Mouse (Mus musculus): ENCODE measurements around the gene Tmem223. TPM values are rescaled to one million over a fixed set of nuclear protein-coding genes. Genes with fewer than 3 reads are reported as not detected.

Tmem223 gene
- polyA plus RNA-seq, 1 experiment, result 207 TPM

Other genes with a start within 250 kb of the Tmem223 start
- gene Slc22a8, start 179.7 kb upstream of the Tmem223 start, polyA plus RNA-seq (2012; rRNA removed), result 18.5 TPM in 2 replicates
- gene Slc22a6, start 153.0 kb upstream of the Tmem223 start, polyA plus RNA-seq (2012; rRNA removed), result 8.8 and 12.0 TPM in 2 replicates
- 11.4 and 16.1 TPM in 2 replicates for gene Chrm1, start 107.2 kb upstream of the Tmem223 start, polyA plus RNA-seq (2012; rRNA removed)
- 156 and 158 TPM in 2 replicates for gene Slc3a2, start 47.6 kb upstream of the Tmem223 start, polyA plus RNA-seq (2012; rRNA removed)
- 64.1 and 65.4 TPM in 2 replicates for gene Wdr74, start 35.2 kb upstream of the Tmem223 start, polyA plus RNA-seq (2012; rRNA removed)
- gene 1700092M07Rik, start 30.3 kb upstream of the Tmem223 start, polyA plus RNA-seq (2012; rRNA removed), result 2.1 and 2.2 TPM in 2 replicates
- 115 and 123 TPM in 2 replicates for gene Stx5a, start 29.6 kb upstream of the Tmem223 start, polyA plus RNA-seq (2012; rRNA removed)
- gene Nxf1, start 13.9 kb upstream of the Tmem223 start, polyA plus RNA-seq (2012; rRNA removed), result 174 and 185 TPM in 2 replicates
- 21.0 and 23.1 TPM in 2 replicates for gene Tmem179b, start 3.5 kb downstream of the Tmem223 start, polyA plus RNA-seq (2012; rRNA removed)
- gene Taf6l, start 15.4 kb downstream of the Tmem223 start, polyA plus RNA-seq (2012; rRNA removed), result 25.5 and 26.5 TPM in 2 replicates
- 155 TPM in 2 replicates for gene Polr2g, start 27.6 kb downstream of the Tmem223 start, polyA plus RNA-seq (2012; rRNA removed)
- 6.4 and 6.6 TPM in 2 replicates for gene Zbtb3, start 31.6 kb downstream of the Tmem223 start, polyA plus RNA-seq (2012; rRNA removed)
- gene Ttc9c, start 48.3 kb downstream of the Tmem223 start, polyA plus RNA-seq (2012; rRNA removed), result 51.9 and 52.3 TPM in 2 replicates
- 80.3 and 80.6 TPM in 2 replicates for gene Hnrnpul2, start 49.0 kb downstream of the Tmem223 start, polyA plus RNA-seq (2012; rRNA removed)
- gene AC129217.1, start 58.8 kb downstream of the Tmem223 start, polyA plus RNA-seq (2012; rRNA removed), result 0.58 TPM in 1 of 2 replicates, not detected in the other
- gene Bscl2, start 66.5 kb downstream of the Tmem223 start, polyA plus RNA-seq (2012; rRNA removed), result 100 and 106 TPM in 2 replicates
- gene Gng3, start 68.2 kb downstream of the Tmem223 start, polyA plus RNA-seq (2012; rRNA removed), result 313 and 316 TPM in 2 replicates
- 1.2 and 1.4 TPM in 2 replicates for gene Lrrn4cl, start 79.8 kb downstream of the Tmem223 start, polyA plus RNA-seq (2012; rRNA removed)
- 128 and 129 TPM in 2 replicates for gene Ubxn1, start 100.5 kb downstream of the Tmem223 start, polyA plus RNA-seq (2012; rRNA removed)
- 54.5 and 56.5 TPM in 2 replicates for gene Uqcc3, start 109.9 kb downstream of the Tmem223 start, polyA plus RNA-seq (2012; rRNA removed)
- 4.0 and 5.1 TPM in 2 replicates for gene Lbhd1, start 112.7 kb downstream of the Tmem223 start, polyA plus RNA-seq (2012; rRNA removed)
- not detected in 2 replicates for gene Gm49403, start 112.9 kb downstream of the Tmem223 start, polyA plus RNA-seq (2012; rRNA removed)
- gene 1810009A15Rik, start 117.9 kb downstream of the Tmem223 start, polyA plus RNA-seq (2012; rRNA removed), result 44.6 and 52.3 TPM in 2 replicates
- 0.23 and 0.32 TPM in 2 replicates for gene Gm49416, start 117.9 kb downstream of the Tmem223 start, polyA plus RNA-seq (2012; rRNA removed)
- 20.6 and 22.9 TPM in 2 replicates for gene Ints5, start 122.0 kb downstream of the Tmem223 start, polyA plus RNA-seq (2012; rRNA removed)
- gene Ganab, start 127.1 kb downstream of the Tmem223 start, polyA plus RNA-seq (2012; rRNA removed), result 125 and 128 TPM in 2 replicates
- gene B3gat3, start 149.4 kb downstream of the Tmem223 start, polyA plus RNA-seq (2012; rRNA removed), result 131 and 145 TPM in 2 replicates
- gene Rom1, start 158.4 kb downstream of the Tmem223 start, polyA plus RNA-seq (2012; rRNA removed), result 2.1 and 2.3 TPM in 2 replicates
- gene Eml3, start 158.6 kb downstream of the Tmem223 start, polyA plus RNA-seq (2012; rRNA removed), result 11.1 and 13.1 TPM in 2 replicates
- gene Mta2, start 170.9 kb downstream of the Tmem223 start, polyA plus RNA-seq (2012; rRNA removed), result 36.2 and 38.4 TPM in 2 replicates
- gene Tut1, start 182.9 kb downstream of the Tmem223 start, polyA plus RNA-seq (2012; rRNA removed), result 22.9 TPM in 2 replicates
- gene Eef1g, start 196.0 kb downstream of the Tmem223 start, polyA plus RNA-seq (2012; rRNA removed), result 385 and 395 TPM in 2 replicates
- gene Ahnak, start 218.3 kb downstream of the Tmem223 start, polyA plus RNA-seq (2012; rRNA removed), result 4.7 TPM in 2 replicates

All from central nervous system, embryonic 18 days (tissue).